Mouse (Mus musculus) layer of hippocampus, postnatal 10 days (tissue): ENCODE results near the gene AU022252. TPM values are rescaled to one million over a fixed set of nuclear protein-coding genes. Genes with fewer than 3 reads are reported as not detected.

Experiments
- total RNA-seq, 2 experiments: library from RNA; stranded (reverse); gene quantifications; 2 replicates each; pipeline ENCODE4 v1.2.3; 2021

Gene AU022252
- total RNA-seq, 2 experiments from 2014 or later: 32.0 to 39.1 TPM

Other genes with a start within 250 kb of the AU022252 start
- gene Slc2a1, start 124.0 kb downstream of the AU022252 start, total RNA-seq: 10 to 100 TPM; 53.4 to 60.4 TPM
- gene Zfp691, start 58.5 kb downstream of the AU022252 start, total RNA-seq: 1 to 10 TPM; 6.2 to 7.7 TPM
- under 1 TPM; 0.30 to 0.78 TPM for gene Ermap, start 42.7 kb downstream of the AU022252 start, total RNA-seq
- 10 to 100 TPM; 33.6 to 36.7 TPM for gene Svbp, start 37.4 kb downstream of the AU022252 start, total RNA-seq
- not detected for gene Tmem269, start 14.5 kb downstream of the AU022252 start, total RNA-seq
- 10 to 100 TPM in 1 of 2 experiments, 1 to 10 TPM in 1; 10.0 to 10.3 TPM for gene P3h1, start 203 bp upstream of the AU022252 start, total RNA-seq
- 1 to 10 TPM in 1 of 2 experiments, under 1 TPM in 1; 0.41 to 1.1 TPM for gene Cldn19, start 22.7 kb upstream of the AU022252 start, total RNA-seq
- gene Ybx1, start 61.9 kb upstream of the AU022252 start, total RNA-seq: 100 to 1,000 TPM; 798 to 928 TPM
- 10 to 100 TPM; 23.0 to 26.7 TPM for gene Ppih, start 87.8 kb upstream of the AU022252 start, total RNA-seq
- gene Ccdc30, start 182.8 kb upstream of the AU022252 start, total RNA-seq: 10 to 100 TPM; 21.5 to 24.1 TPM
- 1 to 10 TPM; 6.1 to 6.2 TPM for gene Ppcs, start 189.7 kb upstream of the AU022252 start, total RNA-seq
- gene Zmynd12, start 190.1 kb upstream of the AU022252 start, total RNA-seq: not detected